ENCODE assay signal across 8 mouse cellular contexts in genomic region chr11:80877131-80877651, GRCm38 (mm10). TPM values are rescaled to one million over a fixed set of nuclear protein-coding genes. Genes with fewer than 3 reads are reported as not detected.
DNase-seq lines count a peak whose midpoint lies in the region; ATAC-seq and TF ChIP-seq lines count a peak whose summit lies in the region.
"Had no signal": no experiment of that assay in that cellular context is flagged by ENCODE, and none has a peak within 500 bp of the region (broad histone marks: within the 10 kb centered on the region; RNA-seq: fewer than 3 reads in every experiment).

No protein-coding gene starts in this region.

- no peaks in the 10 kb centered on the region for H3K79me2 ChIP-seq in C2C12 (ENCODE audit: control insufficient read depth, insufficient read depth)

- H3ac ChIP-seq in C2C12 (ENCODE audit: control insufficient read depth, insufficient read length, low read depth): no peak overlapping the region

- no peak overlapping the region for H3K4me2 ChIP-seq in embryonic facial prominence, embryonic 15.5 days (replicated peaks)
- H3K4me2 ChIP-seq in hindbrain, embryonic 15.5 days: no peak overlapping the region

- peak; percentile 93 for DNase-seq in adrenal gland, adult 2 months
- DNase-seq in left cerebral cortex, adult 2 months (ENCODE audit: extremely low spot score in 1 of 2, low spot score in 2 of 2): peak; percentile 41 to 54
- peak; percentile 42 for DNase-seq in ovary, postnatal 14 days (ENCODE audit: low spot score)

- TF ChIP-seq CTCF in C2C12 (IDR thresholded peaks at IDR 0.05; ENCODE audit: control insufficient read depth, insufficient read depth, insufficient read length): no peak
- no peak for TF ChIP-seq CTCF in left cerebral cortex, adult 2 months (IDR thresholded peaks at IDR 0.05)

- ATAC-seq in embryonic facial prominence, embryonic 15.5 days (ENCODE audit: insufficient number of reproducible peaks, low FRiP score, low TSS enrichment, low read depth): no peak
- ATAC-seq in hindbrain, embryonic 15.5 days (ENCODE audit: low FRiP score, low read depth): no peak
- ATAC-seq in megakaryocyte progenitor cell, adult 5-6 weeks (replicated peaks; ENCODE audit: poor library complexity): no peak

- H3K79me3 ChIP-seq in C2C12 (ENCODE audit: low read depth): no peaks in the 10 kb centered on the region

- intact Hi-C loops in left cerebral cortex, adult 2 months (cut with DNase I): no loop called here

- H3K9ac ChIP-seq in embryonic facial prominence, embryonic 15.5 days: no peak overlapping the region
- H3K9ac ChIP-seq in hindbrain, embryonic 15.5 days: no peak overlapping the region

- H3K9me3 ChIP-seq in embryonic facial prominence, embryonic 15.5 days (replicated peaks): no peaks in the 10 kb centered on the region
- H3K9me3 ChIP-seq in hindbrain, embryonic 15.5 days: no peaks in the 10 kb centered on the region

- no peaks in the 10 kb centered on the region for H3K36me3 ChIP-seq in C2C12 (ENCODE audit: control insufficient read depth, insufficient read depth)
- no peaks in the 10 kb centered on the region for H3K36me3 ChIP-seq in embryonic facial prominence, embryonic 15.5 days
- H3K36me3 ChIP-seq in hindbrain, embryonic 15.5 days: no peaks in the 10 kb centered on the region

- peaks cover 8% of the 10 kb centered on the region; the same call in 1 of the 2 replicates for H3K4me1 ChIP-seq in embryonic facial prominence, embryonic 15.5 days
- H3K4me1 ChIP-seq in hindbrain, embryonic 15.5 days (replicated peaks): peaks cover 11% of the 10 kb centered on the region

- 41% methylated on average over 11 of the region's 11 CpGs for WGBS in embryonic facial prominence, embryonic 15.5 days
- 48% methylated on average over 11 of the region's 11 CpGs for WGBS in hindbrain, embryonic 15.5 days

- H3K27me3 ChIP-seq in C2C12 (ENCODE audit: control insufficient read depth, insufficient read depth, insufficient read length): peaks cover 16% of the 10 kb centered on the region
- H3K27me3 ChIP-seq in embryonic facial prominence, embryonic 15.5 days: no peaks in the 10 kb centered on the region
- H3K27me3 ChIP-seq in hindbrain, embryonic 15.5 days: no peaks in the 10 kb centered on the region

- no peak overlapping the region for H3K4me3 ChIP-seq in C2C12 (ENCODE audit: insufficient read depth, poor library complexity, severe bottlenecking)
- no peak overlapping the region for H3K4me3 ChIP-seq in embryonic facial prominence, embryonic 15.5 days (replicated peaks)
- H3K4me3 ChIP-seq in hindbrain, embryonic 15.5 days: no peak overlapping the region
- H3K4me3 ChIP-seq in left cerebral cortex, adult 2 months: no peak overlapping the region

- peak overlapping the region; percentile 40; the same call in 1 of the 2 replicates for H3K27ac ChIP-seq in embryonic facial prominence, embryonic 15.5 days (replicated peaks)
- H3K27ac ChIP-seq in hindbrain, embryonic 15.5 days (replicated peaks): peak overlapping the region; percentile 49
- peak overlapping the region; percentile 56 for H3K27ac ChIP-seq in left cerebral cortex, adult 2 months

TF ChIP-seq in C2C12, 6 proteins besides CTCF, POLR2A, EP300 and RAD21:
- peak; percentile 54 for TF ChIP-seq USF1 (IDR thresholded peaks at IDR 0.05; ENCODE audit: low read depth)
- no peak for TF ChIP-seq FOSL1 (IDR thresholded peaks at IDR 0.05; ENCODE audit: insufficient read depth, low read length, poor library complexity, severe bottlenecking)
- TF ChIP-seq CEBPB (IDR thresholded peaks at IDR 0.05; ENCODE audit: low read depth): no peak
- no peak for TF ChIP-seq MAX (IDR thresholded peaks at IDR 0.05)
- TF ChIP-seq MYOG (IDR thresholded peaks at IDR 0.05; ENCODE audit: control insufficient read depth, extremely low read depth, insufficient read length): no peak
- TF ChIP-seq MYOD1 (IDR thresholded peaks at IDR 0.05; ENCODE audit: control insufficient read depth, insufficient read length, low read depth): no peak

RNA-seq across cellular contexts. Expression of gene Spaca3, which starts 19.0 kb away (rescaled TPM):
- polyA plus RNA-seq in C2C12 (2012; fragmentation: generic; extraction: Trizol): not detected
- not detected for total RNA-seq in adrenal gland, adult 2 months (2021)
- polyA plus RNA-seq in adrenal gland, adult 2 months (2012; rRNA removed): not detected in 2 replicates
- polyA plus RNA-seq in embryonic facial prominence, embryonic 15.5 days (2015; fragmentation: Nextera tagmentation; extraction: Ambion mirVana): not detected in 2 replicates
- polyA plus RNA-seq in hindbrain, embryonic 15.5 days (2015; fragmentation: Nextera tagmentation; extraction: Ambion mirVana): not detected in 2 replicates
- total RNA-seq in left cerebral cortex, adult 2 months (2021): not detected
- total RNA-seq in megakaryocyte progenitor cell, adult 5-6 weeks (2015): not detected in 2 replicates
- not detected in 2 replicates for total RNA-seq in megakaryocyte progenitor cell, adult 5-6 weeks (2017)
- polyA plus RNA-seq: large intestine, adult 2 months had no signal

Comparison
In these comparisons a context has a peak if more than half of its experiments do, and no peak if none do; other contexts are left out.
1. DNase-seq: peak in every context shown above with its lines; median percentile 93 in adrenal gland, adult 2 months; 48 in left cerebral cortex, adult 2 months; 42 in ovary, postnatal 14 days.